Mouse (Mus musculus) hindbrain, embryonic 11.5 days (tissue): ENCODE measurements around the gene Pde4d. TPM values are rescaled to one million over a fixed set of nuclear protein-coding genes. Genes with fewer than 3 reads are reported as not detected.
A peak's percentile ranks its signal among the peaks of the same experiment; 100 is the strongest.

ENCODE experiments used
- ATAC-seq: fragments of 200-750 bp; cut with Nextera tagmentation; 2 replicates; pipeline ENCODE4 v1.8.0; 2017; ENCODE audit warnings: mild to moderate bottlenecking, moderate TSS enrichment, moderate library complexity; ENCODE audit not compliant: low FRiP score
- DNase-seq: peaks from one replicate; pipeline ENCODE4 v3.0.0-alpha.2; 2015; ENCODE audit warnings: low spot score
- H3K27ac ChIP-seq: fragments of 300-500 bp; sonication (generic); 2 replicates; pipeline ENCODE4 v1.5.1; 2014; ENCODE audit warnings: mild to moderate bottlenecking, low read depth, low read length
- H3K27me3 ChIP-seq: fragments of 300-500 bp; sonication (generic); 2 replicates; pipeline ENCODE4 v1.6.1; 2014; ENCODE audit warnings: mild to moderate bottlenecking, low read length, moderate library complexity, mixed read lengths; ENCODE audit not compliant: control insufficient read depth, insufficient read depth
- H3K36me3 ChIP-seq: fragments of 300-500 bp; sonication (generic); 2 replicates; pipeline ENCODE4 v1.6.1; 2014; ENCODE audit warnings: mild to moderate bottlenecking, low read length, moderate library complexity, mixed read lengths; ENCODE audit not compliant: control insufficient read depth, insufficient read depth
- H3K4me1 ChIP-seq: fragments of 300-500 bp; sonication (generic); replicated peaks from 2 replicates; pipeline ENCODE4 v1.6.1; 2014; ENCODE audit warnings: low read length, mixed read lengths; ENCODE audit not compliant: control insufficient read depth, insufficient read depth
- H3K4me2 ChIP-seq: fragments of 300-500 bp; sonication (generic); replicated peaks from 2 replicates; pipeline ENCODE4 v1.6.1; 2014; ENCODE audit warnings: mild to moderate bottlenecking, low read depth, low read length
- H3K4me3 ChIP-seq: fragments of 300-500 bp; sonication (generic); 2 replicates; pipeline ENCODE4 v1.5.1; 2014; ENCODE audit warnings: low read depth, low read length
- H3K9ac ChIP-seq: fragments of 300-500 bp; sonication (generic); 2 replicates; pipeline ENCODE4 v1.6.1; 2014; ENCODE audit warnings: low read depth, low read length
- H3K9me3 ChIP-seq: fragments of 300-500 bp; sonication (generic); 2 replicates; pipeline ENCODE4 v1.6.1; 2016; ENCODE audit warnings: low read length; ENCODE audit not compliant: control insufficient read depth
- WGBS: fragments of 180-500 bp; shearing (Covaris S2); extraction: QIAGEN DNeasy Blood & Tissue Kit; methylation state at CpG from one replicate; pipeline ENCODE4 v1.1.7; 2014; 5-methylcytosine and 5-hydroxymethylcytosine counted together
- polyA plus RNA-seq: library from polyadenylated mRNA; unstranded; fragments of >200 nt; fragmentation: Nextera tagmentation; extraction: Ambion mirVana; gene quantifications from 2 replicates; pipeline ENCODE4 v1.2.1, GENCODE M21; 2014

Gene Pde4d
- polyA plus RNA-seq, 1 experiment from 2014 or later = 18.3 TPM

DNA sequence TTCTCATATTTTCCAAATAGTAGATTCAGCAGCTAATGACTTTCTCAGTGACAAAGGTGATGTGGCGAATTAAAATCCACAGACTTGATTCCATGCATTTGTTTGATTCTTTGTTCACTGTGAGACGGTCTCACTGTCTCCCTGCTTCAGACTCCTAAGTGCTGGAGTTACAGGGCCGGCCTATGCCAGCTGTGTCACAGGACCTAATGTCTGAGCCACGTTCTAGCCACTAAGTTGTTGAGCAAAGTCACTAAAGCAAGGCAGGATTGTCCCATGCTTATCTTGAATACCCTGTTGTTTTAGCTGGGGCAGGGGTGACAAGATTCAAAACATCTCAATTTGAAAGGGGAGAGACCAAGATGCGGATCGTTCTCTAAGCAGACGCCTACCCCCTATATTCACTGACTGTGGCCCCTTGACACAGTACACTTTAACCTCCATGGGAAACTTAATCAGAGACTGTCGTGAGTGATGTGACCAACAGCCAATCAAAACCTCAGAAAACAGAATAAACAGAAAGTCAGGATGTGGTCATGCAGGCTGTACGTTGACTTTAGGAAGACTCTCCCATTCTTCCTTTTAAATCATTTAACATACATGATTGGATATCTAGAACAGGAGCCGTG, 1195.6 kb downstream of the Pde4d start:
- Histone ChIP-seq H3K27ac (peak overlapping the region; percentile 13; the same call in 1 of the 2 replicates), H3K27me3 (no peaks in the 10 kb centered on the region), H3K4me2 (no peak overlapping the region; the same call in 1 of the 2 replicates), H3K9ac (no peak overlapping the region), H3K9me3 (no peaks in the 10 kb centered on the region), H3K36me3 (no peaks in the 10 kb centered on the region), H3K4me1 (peaks cover 6% of the 10 kb centered on the region; the same call in 1 of the 2 replicates), H3K4me3 (no peak overlapping the region)
- WGBS = 42% methylated on average over 10 of the region's 10 CpGs
- ATAC-seq (peak; percentile 39), DNase-seq (peak; percentile 23)

DNA sequence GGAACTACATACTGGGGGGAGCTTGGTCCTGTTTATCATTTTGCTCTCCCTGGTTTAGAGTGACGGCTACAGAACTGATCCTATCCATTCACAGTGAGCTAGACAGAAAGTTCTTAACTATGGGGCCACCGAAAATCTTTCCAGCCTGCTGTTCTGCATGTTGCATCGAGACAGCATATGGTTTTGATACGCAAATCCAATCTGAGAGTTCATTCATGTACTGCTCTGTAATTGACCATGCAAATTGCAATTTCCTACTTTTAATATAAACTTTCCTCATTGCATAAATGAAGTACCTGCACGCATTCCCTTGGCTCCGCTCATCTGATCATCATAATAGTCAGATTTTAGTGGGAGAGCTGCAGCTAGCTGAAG, 1196.1 kb downstream of the Pde4d start:
- Histone ChIP-seq H3K4me1 (peaks cover 6% of the 10 kb centered on the region; the same call in 1 of the 2 replicates), H3K9ac (no peak overlapping the region), H3K4me2 (no peak overlapping the region; the same call in 1 of the 2 replicates), H3K27me3 (no peaks in the 10 kb centered on the region), H3K4me3 (no peak overlapping the region), H3K9me3 (no peaks in the 10 kb centered on the region), H3K36me3 (no peaks in the 10 kb centered on the region), H3K27ac (peak overlapping the region; percentile 13; the same call in 1 of the 2 replicates)
- WGBS = 50% methylated on average over 6 of the region's 6 CpGs
- DNase-seq = peak; percentile 21
- peak; percentile 61 for ATAC-seq

DNA sequence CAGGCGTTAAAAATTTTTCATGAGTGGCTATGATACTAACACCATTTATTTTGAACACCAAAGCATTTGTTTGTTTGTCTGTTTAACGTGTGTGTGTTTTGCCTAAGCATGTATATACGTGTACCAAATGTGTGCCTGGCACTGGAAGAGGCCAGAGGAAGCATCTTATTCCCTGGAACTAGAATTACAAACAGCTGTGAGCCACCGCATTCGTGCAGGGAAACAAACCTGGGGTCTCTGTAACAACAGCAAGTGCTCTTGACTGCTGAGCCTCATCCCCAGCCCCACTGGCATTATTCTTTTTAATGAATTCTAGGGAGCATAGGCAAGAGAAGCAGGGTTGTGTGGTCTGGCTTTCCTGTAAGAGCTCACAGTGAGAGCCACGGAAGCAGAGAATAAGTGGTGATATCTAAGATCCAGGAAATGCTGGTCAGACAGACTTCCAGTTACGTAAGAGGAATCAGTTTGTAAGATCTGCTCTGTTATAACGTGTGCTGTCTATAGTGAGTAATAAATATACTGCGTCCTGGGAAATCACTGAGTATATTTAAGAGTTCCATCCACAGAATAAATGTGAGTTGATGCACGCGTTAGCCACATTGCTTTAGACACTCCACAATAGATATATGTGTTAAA, 1197.0 kb downstream of the Pde4d start:
- Histone ChIP-seq H3K27me3 (no peaks in the 10 kb centered on the region), H3K4me1 (peaks cover 6% of the 10 kb centered on the region; the same call in 1 of the 2 replicates), H3K4me3 (no peak overlapping the region), H3K9ac (no peak overlapping the region), H3K36me3 (no peaks in the 10 kb centered on the region), H3K27ac (no peak overlapping the region), H3K4me2 (no peak overlapping the region), H3K9me3 (no peaks in the 10 kb centered on the region)
- DNase-seq = no peak
- WGBS = 72% methylated on average over 11 of the region's 11 CpGs
- no peak for ATAC-seq

DNA sequence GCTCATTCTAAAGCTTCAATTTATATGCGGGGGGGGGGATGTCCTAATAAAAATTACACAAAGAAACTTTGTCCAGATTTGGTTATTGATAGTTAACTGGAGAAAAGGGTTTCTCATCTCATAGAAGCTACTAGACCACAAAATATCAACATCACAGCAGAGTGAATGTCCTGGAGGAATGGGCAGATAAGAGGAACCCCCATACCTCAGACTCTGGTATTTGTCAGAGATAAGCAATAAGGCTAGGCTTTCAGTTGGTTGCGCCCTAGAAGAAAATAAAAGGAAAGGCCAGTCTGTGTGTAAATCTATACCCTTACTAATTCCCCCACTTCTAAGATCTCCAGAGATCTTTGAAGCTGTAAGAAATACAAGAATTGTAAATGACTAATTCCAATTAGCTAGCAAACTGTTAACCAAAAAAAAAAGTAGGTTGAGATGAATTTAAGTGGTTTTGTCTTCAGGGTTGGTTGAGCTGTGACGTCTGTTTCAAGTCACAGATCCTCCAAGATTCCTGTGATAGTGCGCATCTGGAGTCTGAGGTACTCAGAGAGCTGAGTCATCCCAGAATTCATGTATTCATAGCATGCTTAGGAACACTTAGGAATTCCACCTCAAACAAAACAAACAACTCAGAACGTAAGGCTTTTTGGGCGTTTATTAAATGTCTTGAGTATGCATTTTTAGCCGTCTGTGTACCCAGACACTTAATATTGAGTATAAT, 1197.9 kb downstream of the Pde4d start:
- ATAC-seq (no peak), DNase-seq (no peak)
- Histone ChIP-seq H3K9ac (no peak overlapping the region), H3K4me2 (no peak overlapping the region), H3K4me1 (peaks cover 6% of the 10 kb centered on the region; the same call in 1 of the 2 replicates), H3K9me3 (no peaks in the 10 kb centered on the region), H3K4me3 (no peak overlapping the region), H3K27ac (no peak overlapping the region), H3K36me3 (no peaks in the 10 kb centered on the region), H3K27me3 (no peaks in the 10 kb centered on the region)
- WGBS = 88% methylated on average over 7 of the region's 7 CpGs

DNA sequence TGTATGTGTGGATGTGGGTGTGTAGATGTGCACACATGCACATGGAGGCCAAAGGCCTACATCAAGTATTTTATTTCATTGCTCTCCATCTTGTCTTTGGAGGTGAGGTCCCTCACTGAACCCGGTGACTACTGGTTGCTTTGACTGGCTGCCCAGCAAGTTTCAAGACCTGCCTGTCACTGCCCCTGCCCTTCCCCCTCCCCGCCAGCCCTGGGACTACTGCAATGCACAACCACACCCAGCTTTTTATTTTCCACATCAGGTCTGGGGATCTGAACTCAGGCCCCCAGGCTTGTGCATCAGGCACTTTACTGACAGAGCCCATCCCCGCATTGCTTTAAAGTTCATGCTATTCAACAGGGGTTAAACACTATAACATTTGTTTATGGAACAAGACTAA, 1198.6 kb downstream of the Pde4d start:
- DNase-seq (no peak), ATAC-seq (no peak)
- Histone ChIP-seq H3K9ac (no peak overlapping the region), H3K27me3 (no peaks in the 10 kb centered on the region), H3K36me3 (no peaks in the 10 kb centered on the region), H3K27ac (no peak overlapping the region), H3K4me1 (peaks cover 6% of the 10 kb centered on the region; the same call in 1 of the 2 replicates), H3K9me3 (no peaks in the 10 kb centered on the region), H3K4me2 (no peak overlapping the region), H3K4me3 (no peak overlapping the region)
- 87% methylated on average over 3 of the region's 3 CpGs for WGBS

DNA sequence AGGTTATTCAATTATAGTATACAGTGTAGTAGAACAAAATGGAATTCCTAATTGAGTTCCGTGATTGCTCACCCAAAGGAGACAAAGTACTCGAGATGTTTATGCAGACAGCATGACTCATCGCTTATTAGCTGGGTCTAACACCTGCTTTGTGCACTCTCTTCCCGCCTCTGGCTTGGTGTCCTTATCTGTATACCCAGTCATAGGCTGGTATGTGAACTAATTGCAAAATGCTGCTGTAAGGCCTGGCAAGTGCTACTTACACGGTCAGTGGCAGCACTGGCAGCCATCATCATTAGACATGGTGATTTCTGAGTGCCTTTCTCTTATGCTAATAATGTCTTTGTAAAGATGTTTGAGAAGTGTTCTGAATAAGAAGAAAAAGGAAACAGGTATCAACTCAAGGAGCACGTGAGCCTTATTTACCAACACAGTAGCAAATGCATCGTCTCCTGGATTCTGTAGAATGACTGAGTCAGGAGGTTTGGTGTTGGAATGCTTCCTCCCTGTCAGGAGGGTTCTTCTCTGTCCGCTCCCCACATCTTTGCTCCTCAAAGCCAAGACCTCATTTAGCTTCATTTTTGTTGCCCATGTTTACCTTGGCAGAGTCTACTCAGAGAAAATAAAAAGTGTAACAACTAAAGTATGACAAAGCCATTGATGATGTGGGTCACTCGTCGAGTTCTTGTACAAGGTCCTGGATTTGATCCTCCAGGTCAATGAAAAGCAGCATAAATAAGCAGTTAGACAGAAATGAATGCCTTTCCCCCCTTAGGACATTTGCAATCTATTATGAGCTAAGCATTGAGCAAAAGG, 1202.2 kb downstream of the Pde4d start:
- 0 out of 2 replicates have a peak, but pooled peaks have one; percentile 30 for ATAC-seq
- H3K36me3 ChIP-seq = no peaks in the 10 kb centered on the region
- WGBS = 72% methylated on average over 10 of the region's 10 CpGs

DNA sequence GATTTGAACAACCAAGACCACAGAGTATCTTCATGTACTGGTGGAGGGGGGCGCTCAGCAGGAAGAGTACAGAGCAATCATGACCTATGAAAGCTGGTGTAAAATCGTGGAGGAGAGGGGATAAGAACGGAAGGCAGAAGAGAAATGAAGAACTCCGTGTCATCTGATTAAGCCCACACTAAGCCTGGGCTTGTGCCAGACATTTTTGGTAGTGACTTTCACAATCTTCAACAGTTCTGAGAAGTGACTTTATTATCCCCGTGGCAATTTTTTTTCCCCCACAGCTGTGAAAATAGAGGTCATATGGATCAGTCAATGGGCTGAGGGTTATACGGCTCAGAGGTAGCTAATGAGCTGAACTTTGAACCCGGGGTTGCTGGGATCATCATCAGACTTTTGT, 1202.9 kb downstream of the Pde4d start:
- no peaks in the 10 kb centered on the region for H3K36me3 ChIP-seq
- no peaks in the 10 kb centered on the region for H3K4me1 ChIP-seq
- H3K27ac ChIP-seq = no peak overlapping the region
- no peak for DNase-seq
- WGBS = 60% methylated on average over 7 of the region's 7 CpGs
- no peak overlapping the region for H3K4me3 ChIP-seq
- H3K9ac ChIP-seq = no peak overlapping the region
- no peaks in the 10 kb centered on the region for H3K9me3 ChIP-seq
- H3K4me2 ChIP-seq = no peak overlapping the region
- H3K27me3 ChIP-seq = no peaks in the 10 kb centered on the region
- ATAC-seq = no peak

More for the DNA sequence above, 1202.2 kb downstream of the Pde4d start:
- no peak overlapping the region for H3K4me2 ChIP-seq
- no peak overlapping the region for H3K27ac ChIP-seq
- no peak for DNase-seq
- H3K9me3 ChIP-seq = no peaks in the 10 kb centered on the region
- H3K4me3 ChIP-seq = no peak overlapping the region
- H3K4me1 ChIP-seq = no peaks in the 10 kb centered on the region
- no peak overlapping the region for H3K9ac ChIP-seq
- H3K27me3 ChIP-seq = no peaks in the 10 kb centered on the region

DNA sequence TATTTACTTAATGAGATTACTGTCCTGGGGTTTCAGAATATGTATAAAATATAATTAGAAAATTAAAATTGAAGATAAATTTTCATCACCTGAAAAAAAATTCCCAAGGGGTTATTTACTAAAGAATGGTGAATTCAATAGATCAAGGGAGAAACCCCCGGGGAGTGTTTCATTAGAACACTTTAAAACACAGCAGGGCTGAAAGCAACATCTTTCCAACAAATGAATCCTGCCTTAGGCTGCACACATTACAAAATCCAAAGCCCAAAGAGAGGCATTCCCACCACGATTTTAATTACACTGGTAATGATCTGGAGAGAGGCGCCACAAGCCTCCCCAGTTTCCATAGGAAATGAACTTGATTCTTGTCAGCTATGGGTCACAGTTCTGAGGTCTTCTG, 1205.6 kb downstream of the Pde4d start:
- H3K27me3 ChIP-seq = no peaks in the 10 kb centered on the region
- no peaks in the 10 kb centered on the region for H3K9me3 ChIP-seq
- H3K4me1 ChIP-seq = no peaks in the 10 kb centered on the region
- no peak overlapping the region for H3K4me3 ChIP-seq
- 62% methylated on average over 3 of the region's 3 CpGs for WGBS
- no peak overlapping the region for H3K27ac ChIP-seq
- ATAC-seq = no peak
- H3K4me2 ChIP-seq = no peak overlapping the region
- no peak for DNase-seq
- no peak overlapping the region for H3K9ac ChIP-seq
- H3K36me3 ChIP-seq = no peaks in the 10 kb centered on the region
